Mouse (Mus musculus): ENCODE results near the gene Pi4kb.
"Not testable (repeated sequence)": the region's sequence is repeated elsewhere in the genome, so short reads cannot be mapped to it uniquely, and the experiment has no call there.

Pi4kb gene

DNA sequence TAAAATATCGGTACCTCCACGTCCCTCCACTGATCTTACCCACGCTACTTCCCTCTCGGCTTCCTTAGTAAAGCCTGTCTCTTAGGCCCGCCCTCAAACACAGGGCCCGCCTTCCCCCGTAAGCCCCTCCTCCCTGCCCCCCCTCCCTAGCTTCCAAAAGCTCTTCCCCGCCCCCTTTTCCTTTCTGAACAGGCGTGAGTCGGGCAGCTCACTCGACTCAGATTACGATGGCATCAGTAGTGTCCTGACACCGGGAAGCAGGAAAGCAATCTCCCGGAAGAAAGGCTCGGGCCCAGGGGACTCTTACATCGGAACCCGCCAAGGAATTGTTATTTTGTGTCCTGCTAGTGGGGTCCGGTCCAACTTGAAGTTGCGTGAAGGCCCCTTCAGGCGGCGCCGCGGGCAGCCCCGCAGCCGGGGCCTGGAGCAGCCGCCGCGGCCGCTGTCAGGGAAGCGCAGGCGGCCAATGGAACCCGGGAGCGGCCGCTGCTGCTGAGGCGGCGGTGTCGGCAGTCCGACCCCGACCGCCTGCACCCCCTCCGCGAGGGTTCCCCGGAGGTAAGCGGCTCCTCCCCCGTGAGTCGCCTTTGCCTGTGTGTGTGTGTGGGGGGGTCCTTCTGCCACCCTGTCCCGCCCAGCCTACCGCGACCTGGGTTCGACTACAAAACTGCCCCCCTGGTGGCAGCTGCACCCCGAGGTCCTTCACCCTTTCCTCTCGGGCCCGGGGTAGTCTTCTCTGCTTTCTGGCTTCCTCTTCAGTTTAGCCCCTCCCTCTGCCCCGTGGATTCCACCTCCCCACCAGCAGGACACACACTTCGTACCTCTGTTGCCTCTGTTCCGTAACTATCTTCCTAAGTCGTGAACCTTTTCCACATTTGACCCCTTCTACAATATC, at the start of gene Pi4kb:
TSS of gene Pi4kb (plus strand) at position 204 of the 895 bp plus-strand sequence.
- peak; percentile 45 to 75 for DNase-seq (ENCODE audit: low spot score in 2 of 2)

DNA sequence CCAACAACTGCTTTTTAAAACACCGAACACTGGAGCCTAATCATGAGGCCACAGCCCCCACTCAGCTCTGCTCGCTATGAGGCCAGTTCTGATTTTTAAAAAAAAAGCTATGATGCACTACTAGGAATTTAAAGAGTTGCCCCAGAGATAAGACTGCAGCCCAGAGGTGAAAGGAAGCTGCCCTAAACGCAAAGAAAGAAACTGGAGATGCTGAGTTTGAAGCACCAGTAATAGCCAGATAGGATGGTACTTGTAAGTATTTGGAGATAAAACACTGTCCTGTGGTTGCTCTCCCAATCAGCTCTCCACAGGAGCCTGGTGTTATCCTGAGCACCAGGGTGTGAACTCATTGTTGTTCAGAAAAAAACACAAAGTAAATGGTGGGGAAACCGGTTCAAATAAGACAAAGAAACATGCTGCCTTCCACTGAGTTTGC, 48.2 kb upstream of the Pi4kb start:
- not testable (repeated sequence) for DNase-seq (ENCODE audit: low spot score in 2 of 2)

DNA sequence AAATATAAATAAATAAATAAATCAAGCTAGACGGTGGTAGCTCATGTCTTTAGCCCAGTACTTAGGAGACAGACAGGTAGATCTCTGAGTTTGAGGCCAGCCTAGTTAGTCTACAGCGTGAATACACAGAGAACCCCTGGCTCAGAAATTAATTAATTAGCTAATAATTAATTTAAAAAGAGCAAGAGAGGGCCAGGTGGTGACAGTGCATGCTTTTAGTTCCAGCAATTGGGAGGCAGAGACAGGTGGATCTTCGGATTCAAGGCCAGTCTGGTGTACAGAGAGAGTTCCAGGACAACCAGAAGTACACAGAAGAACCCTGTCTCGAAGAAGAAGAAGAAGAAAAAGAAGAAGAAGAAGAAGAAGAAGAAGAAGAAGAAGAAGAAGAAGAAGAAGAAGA, 45.6 kb upstream of the Pi4kb start:
- not testable (repeated sequence) for DNase-seq (ENCODE audit: low spot score in 2 of 2)

DNA sequence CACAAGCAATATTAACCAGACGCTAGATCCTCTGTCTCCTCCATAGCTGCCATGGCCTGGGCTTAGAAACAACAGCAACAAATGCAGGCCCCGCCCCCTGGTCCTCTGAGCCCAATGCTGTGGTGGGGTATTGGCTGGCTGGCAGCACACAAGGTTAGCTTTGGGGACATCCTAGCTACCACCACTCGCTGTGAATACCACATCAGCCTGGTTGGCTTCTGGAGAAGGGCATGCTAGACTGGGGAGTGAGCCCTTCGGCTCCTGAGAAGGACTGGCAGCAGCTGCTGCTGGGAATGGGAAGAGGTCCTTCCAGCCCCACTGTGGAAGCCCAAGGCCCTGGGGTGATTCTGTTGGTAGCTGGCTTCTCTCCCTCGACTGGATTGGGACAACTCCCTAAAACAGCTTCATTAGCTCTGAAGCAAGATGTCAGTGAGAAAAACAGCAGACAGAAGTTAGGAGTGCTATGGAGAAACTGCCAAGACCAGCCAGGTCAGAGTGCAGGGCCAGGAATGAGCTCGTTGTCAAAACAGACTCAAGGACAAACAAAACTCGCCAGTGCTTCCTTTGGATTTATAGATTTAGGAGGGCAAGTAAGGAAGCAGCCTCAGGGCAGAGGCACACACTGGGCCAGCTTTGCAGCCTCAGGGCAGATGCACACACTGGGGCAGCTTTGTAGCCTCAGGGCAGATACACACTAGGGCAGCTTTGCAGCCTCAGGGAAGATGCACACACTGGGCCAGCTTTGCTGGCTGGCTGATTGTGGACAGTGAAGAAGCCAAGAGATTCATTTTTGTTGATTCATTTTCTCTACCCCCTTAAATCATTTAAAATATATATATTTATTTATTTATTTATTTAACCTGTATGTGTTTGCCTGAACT, 43.9 kb upstream of the Pi4kb start:
- not testable (repeated sequence) for DNase-seq (ENCODE audit: low spot score in 2 of 2)

DNA sequence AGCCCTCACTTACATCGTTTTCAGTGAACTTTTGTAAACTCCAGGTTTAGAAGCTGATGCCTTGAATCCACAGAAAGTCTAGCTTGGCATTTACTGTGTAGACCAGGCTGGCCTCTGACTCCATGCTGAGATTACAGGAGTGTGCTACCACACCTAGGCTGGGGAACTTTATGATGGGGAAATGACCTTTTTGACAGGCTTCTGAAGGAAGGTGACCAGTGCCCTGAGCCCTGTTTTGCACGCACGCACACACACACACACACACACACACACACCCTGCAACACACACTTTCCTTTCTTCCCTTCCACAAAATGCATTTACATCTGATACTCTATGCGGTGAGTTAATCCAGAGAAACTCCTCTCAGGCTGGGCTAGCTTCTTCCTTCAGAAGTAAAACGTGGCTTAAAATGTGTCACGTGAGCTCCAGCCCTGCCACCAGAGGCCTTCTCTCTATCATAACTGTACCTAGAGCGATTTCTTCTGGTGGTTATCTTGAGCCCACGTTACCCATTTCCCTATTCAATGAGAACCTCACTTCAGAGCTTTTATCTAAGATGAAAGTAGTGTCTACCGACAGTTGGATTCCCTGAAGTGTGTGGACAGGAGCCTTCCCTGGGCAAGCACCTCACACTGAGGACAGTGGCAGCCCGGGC, 43.0 kb upstream of the Pi4kb start:
- not testable (repeated sequence) for DNase-seq (ENCODE audit: low spot score in 2 of 2)

DNA sequence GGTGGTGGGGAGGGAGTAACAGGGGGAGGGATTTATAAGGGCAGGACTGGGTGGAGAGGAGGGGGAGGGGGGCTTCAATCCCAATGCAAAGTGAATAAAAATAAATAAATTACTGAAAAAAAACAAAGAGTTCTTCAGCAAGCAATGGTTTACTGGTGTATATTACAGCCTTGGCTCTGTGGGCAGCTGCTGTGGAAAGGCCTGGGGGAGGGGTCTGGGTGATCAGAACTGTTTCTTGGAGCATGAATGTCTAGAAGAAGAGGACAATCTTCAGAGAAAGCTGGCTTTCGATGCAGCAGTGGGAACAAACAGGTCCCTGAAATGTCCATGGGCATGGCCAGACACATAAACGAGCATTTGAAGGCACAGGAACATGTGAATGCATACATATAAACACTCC, 42.3 kb upstream of the Pi4kb start:
- not testable (repeated sequence) for DNase-seq (ENCODE audit: low spot score in 2 of 2)

DNA sequence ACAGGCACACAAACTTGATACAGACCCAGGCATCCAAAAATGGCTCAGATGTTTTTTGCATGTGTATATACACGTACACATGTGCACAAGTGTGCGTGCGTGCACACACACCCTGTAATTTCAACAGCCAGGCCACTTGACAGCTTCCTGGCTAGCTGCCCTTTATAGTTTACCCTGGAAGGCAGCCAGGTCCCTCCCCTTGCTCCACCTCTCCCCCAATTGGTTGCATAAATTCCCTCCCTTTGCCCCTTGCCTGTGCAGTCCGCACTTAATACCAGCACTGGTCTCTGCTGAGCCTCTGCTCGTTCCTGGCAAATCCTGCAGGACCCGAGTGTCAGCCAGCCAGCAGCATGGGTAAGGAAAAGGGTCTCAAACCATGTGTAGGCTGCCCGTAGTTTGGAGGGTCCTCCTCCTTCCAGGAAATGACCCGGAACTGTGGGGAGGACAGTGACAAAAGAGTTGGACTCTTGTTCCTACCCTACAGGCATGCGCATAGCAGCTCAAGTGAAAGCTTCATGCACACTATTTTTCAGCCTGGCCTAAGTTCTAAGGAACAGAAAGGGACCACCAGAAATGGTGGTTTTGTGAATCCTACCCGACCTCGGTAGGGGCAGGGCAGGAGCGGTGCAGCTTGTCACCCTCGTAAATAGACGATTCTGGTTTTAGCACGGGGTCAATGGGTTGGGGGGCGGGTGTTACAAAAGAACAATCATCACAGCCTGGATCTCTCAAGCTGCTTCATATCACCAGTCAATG, 41.5 kb upstream of the Pi4kb start, which contains the start of gene Selenbp1:
TSS of gene Selenbp1 (plus strand) at position 248 of the 756 bp plus-strand sequence.
- DNase-seq (ENCODE audit: low spot score in 2 of 2), result peak; percentile 45 to 72

DNA sequence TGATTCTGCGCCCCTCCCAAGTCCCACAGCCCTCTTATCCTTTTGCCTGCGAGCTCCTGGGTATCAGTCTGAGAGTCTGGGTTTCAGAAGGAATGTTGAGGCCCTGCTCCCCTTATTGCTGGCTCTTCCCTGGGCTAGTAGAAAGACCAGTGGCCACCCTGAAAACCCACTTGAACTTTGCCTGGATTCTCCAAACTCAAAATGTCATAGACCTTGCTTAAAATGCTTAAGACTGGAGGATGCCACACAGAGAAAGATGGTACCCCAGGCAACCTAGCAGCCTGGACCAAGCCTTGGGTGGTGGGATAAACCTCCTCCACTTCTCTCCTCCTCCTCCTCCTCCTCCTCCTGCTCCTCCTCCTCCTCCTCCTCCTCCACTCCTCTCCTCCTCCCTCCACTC, 40.9 kb upstream of the Pi4kb start:
- not testable (repeated sequence) for DNase-seq (ENCODE audit: low spot score in 2 of 2)

DNA sequence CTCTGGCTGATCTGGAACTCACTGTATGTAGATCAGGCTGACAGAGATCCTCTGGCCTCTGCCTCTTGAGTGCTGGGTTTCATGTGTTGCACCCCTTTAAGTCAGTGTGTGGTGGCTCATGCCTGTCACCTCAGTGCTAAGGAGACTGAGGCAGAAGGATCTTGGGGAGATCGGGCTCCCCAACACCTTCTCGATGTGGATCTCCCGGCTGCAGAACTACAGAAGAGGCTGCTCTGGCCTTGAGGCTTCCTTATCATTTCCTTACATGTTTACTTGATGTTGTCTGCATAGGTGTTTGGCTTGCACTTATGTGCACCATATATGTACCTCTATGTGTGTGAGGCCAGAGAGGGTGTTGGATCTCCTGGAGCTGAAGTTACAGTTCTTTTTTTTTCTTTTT, 40.0 kb upstream of the Pi4kb start:
- not testable (repeated sequence) for DNase-seq (ENCODE audit: low spot score in 2 of 2)

DNA sequence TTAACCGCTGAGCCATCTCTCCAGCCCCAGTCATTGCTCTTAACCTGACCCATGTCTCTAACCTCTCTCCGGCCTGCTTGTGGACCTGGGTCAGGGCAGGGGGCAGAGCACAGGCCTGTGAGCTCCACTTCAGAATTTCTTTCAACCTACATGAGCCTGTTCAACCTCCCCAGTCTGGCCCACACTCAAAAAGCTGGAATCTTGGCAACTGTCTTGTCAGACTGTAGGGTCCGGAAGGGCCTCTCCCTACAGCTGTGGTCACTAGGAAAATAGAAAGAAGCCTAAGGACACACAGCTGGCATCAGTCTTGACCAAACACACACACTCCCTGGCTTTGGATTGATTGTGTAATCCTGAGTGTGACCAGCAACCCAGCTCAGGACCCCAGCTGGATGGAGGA, 39.2 kb upstream of the Pi4kb start:
- not testable (repeated sequence) for DNase-seq (ENCODE audit: low spot score in 2 of 2)

DNA sequence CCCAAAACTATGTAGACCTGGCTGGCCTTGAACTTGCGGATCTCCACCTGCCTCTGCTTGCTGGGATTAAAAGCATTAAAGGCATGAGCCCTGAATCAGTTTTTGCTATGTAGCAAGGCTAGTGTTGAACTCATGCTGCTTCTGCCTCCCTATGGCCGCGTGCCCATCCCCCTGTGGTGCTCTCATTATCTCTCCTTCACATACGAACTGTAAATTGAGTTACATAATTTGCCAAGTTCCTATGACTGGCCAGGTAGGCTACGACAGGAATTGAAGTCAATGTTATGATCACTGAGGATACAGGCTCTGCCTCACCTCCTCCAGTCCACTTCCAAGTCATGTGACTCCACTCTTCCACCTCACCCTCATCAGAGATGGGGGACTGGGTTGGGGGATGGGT, 38.4 kb upstream of the Pi4kb start:
- DNase-seq (ENCODE audit: low spot score in 2 of 2), result not testable (repeated sequence)

DNA sequence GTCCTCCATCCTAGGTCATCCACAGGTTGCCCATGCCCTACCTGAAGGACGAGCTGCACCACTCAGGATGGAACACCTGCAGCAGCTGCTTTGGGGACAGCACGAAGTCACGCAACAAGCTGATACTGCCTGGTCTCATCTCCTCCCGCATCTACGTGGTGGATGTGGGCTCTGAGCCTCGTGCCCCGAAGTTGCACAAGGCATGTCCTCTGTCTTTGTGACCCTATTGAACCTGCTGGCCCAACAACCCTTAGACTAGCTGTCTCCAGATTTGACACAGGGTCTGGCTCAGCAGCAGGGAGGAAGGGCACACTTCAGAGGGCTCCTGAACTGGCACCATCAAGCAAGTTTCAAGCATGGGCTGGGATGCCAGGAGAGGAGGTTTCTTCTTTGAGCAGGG, 37.3 kb upstream of the Pi4kb start:
- not testable (repeated sequence) for DNase-seq (ENCODE audit: low spot score in 2 of 2)

DNA sequence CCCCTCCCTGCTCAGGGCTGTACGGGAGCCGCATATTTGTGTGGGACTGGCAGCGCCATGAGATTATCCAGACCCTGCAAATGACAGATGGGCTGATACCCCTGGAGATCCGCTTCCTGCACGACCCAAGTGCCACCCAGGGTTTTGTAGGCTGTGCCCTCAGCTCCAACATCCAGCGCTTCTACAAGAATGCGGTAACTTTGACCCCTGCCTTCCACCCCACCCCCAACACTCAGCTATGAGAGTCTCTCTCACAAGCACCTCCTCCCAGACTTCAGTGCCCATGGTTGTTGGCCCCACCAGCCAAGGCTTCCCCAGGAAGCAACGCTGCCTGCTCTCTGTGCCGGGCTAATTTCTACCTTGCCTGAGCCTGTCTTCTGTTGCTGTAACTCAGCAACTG, 34.5 kb upstream of the Pi4kb start:
- DNase-seq (ENCODE audit: low spot score in 2 of 2), result not testable (repeated sequence)

DNA sequence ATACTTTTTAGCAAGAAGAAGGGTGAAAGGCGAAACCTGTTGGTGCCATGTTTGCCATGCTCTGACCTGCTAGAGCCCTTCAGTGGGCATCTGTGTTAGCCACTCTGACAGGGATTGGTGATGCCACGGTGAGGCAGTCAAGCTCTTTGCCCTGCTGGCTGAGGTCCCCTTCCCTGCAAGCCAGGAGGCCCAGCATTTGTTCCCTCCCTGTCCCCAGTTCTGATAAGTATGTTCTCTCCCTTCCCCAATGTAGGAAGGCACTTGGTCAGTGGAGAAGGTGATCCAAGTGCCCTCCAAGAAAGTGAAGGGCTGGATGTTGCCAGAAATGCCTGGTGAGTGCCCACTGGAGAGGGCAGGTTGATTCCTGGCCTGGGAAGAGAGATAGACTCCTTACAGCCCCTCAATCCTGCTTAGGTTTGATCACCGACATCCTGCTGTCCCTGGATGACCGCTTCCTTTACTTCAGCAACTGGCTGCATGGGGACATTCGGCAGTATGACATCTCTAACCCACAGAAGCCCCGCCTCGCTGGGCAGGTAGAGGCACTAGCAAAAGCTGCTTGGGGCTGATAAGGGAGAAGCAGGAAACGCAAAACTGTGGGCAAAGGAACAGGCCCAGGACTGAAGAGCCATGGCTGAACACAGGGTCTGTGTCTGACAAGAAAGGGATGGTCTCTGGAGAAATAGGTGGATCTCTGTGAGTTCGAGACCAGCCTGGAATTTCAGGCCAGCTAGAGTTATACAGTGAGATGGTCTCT, 32.1 kb upstream of the Pi4kb start:
- DNase-seq (ENCODE audit: low spot score in 2 of 2), result not testable (repeated sequence)

DNA sequence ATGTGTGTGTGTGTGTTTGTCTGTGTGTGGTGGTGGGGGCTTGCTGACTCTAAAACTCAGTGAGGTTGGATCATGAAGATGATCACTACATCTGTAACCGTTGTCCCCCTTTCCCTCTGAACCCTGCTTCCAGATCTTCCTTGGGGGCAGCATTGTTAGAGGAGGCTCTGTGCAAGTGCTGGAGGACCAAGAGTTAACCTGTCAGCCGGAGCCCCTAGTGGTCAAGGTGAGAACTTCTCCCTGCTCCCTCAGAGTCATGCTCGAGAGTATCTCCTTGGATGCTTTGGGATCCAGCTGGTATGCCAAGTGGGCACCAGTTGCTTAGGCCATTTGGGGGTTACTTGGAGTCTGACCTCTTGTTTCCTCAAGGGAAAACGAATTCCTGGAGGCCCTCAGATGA, 30.8 kb upstream of the Pi4kb start:
- DNase-seq (ENCODE audit: low spot score in 2 of 2), result not testable (repeated sequence)

DNA sequence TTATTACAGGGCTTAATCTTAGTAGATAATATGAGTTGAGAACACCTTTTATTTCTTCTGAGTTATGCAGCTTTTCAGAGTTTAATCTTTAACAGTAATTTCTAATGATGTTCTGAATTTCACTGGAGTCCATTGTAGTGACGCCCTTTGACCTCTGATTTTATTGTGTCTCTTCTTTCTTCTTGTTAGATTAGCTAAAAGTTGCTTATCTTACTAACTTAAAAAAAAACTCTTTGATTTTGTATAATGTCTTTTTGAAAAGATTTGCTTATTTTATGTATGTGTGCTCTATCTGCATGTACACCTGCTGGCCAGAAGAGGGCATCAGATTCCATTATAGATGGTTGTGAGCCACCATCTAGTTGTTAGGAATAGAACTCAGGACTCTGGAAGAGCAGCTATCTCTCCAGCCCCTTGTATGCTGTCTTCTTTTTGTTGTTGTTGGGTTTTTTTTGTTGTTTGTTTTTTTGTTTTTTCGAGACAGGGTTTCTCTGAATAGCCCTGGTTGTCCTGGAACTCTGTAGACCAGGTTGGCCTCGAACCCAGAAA, 26.4 kb upstream of the Pi4kb start:
- DNase-seq (ENCODE audit: low spot score in 2 of 2), result no peak

DNA sequence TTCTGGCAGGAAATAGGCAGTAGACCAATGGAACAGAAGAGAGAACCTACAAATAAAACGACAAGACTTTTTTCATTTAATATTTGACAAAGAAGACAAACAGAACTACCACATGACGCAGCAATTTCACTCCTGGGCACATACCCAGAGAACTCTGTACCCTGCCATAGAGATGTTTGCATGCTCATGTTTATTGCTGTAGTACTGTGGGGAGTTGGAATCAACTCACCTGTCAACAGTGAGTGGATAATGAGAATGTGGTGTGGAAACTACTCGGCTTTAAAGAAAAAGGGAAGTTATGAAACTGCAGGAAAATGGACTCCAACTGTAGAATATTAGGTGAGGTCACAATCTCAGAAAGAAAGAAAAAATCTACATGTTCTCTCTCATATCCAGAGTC, 24.9 kb upstream of the Pi4kb start:
- no peak for DNase-seq (ENCODE audit: low spot score in 2 of 2)

DNA sequence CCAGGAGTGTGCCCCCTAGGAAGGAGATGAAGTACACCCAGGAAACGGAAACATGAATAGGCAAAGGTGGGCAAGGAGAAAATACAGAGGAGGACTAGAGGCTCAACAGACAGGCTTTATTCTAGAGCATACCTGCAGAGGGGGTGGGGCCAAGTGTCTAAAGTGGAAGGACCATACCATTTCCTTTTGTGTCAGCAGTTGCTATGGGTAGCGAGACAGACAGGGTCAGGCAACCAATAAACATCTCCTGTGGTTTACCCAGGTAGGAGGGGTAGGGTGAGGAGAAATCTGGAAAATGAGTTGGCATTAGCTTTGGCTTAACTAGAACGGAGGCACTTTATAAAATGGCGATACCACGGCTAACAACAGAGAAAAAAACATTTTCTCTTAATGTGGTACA, 21.7 kb upstream of the Pi4kb start:
- no peak for DNase-seq (ENCODE audit: low spot score in 2 of 2)

DNA sequence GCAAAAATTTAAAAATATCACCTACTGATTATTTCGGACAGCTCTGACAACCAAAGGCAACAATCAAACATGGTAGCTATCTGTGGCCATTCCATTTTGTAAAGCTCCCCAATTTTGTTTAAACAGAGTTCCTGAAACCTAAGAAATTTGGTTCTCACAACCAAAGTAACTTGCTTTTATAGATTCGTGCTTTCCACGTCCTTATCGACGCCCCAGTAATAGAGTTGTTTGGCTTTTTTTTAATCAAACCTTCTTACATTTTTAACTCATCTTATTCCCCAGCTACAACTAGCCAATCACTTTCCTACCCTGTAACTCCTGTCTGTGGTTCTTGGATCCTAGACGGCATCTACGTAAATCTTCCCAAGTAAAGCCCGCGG, 21.2 kb upstream of the Pi4kb start:
- DNase-seq (ENCODE audit: low spot score in 2 of 2), result no peak

All from cerebellum, postnatal 4 days (tissue).